Mouse (Mus musculus) layer of hippocampus, postnatal 10 days (tissue): Measurements from ENCODE around the gene Sall2. TPM values are rescaled to one million over a fixed set of nuclear protein-coding genes. Genes with fewer than 3 reads are reported as not detected.
A peak's percentile ranks its signal among the peaks of the same experiment; 100 is the strongest.
"Not testable (repeated sequence)": the region's sequence is repeated elsewhere in the genome, so short reads cannot be mapped to it uniquely, and the experiment has no call there.

Experiments
- DNase-seq, 2 experiments: peaks; one replicate each; pipeline ENCODE4 v3.0.0; 2021; ENCODE audit warnings: low spot score in 2 of 2
- long read RNA-seq: library from polyadenylated mRNA; stranded (forward); transcript quantifications from one replicate; pipeline ENCODE4 v2.0.0, GENCODE M21; 2023
- total RNA-seq, 2 experiments: library from RNA; stranded (reverse); gene quantifications; 2 replicates each; pipeline ENCODE4 v1.2.3; 2021

Sall2 gene
- 10 to 100 TPM; 45.0 to 47.0 TPM for total RNA-seq
- long read RNA-seq, full-length matches to known transcripts = 3 of 67 reads
- long read RNA-seq, partial matches to known transcripts = 0 of 67 reads
- long read RNA-seq, other reads (novel, unspliced or antisense) = 64 of 67 reads

- peak in 1 of 2 experiments; percentile 35 for DNase-seq
Observed at GRCm38 (mm10) chr14:52327910-52328812, at the start of gene Sall2. TSS of gene Sall2 (minus strand) at chr14:52328762.

- no peak for DNase-seq
Observed at GRCm38 (mm10) chr14:52368741-52369140, 40.2 kb upstream of the Sall2 start.

GRCm38 (mm10) chr14:52356308-52356707 lies 27.7 kb upstream of the Sall2 start, which contains the start of gene Olfr1513:
TSS of gene Olfr1513 (minus strand) at chr14:52356408.
- DNase-seq = no peak

GRCm38 (mm10) chr14:52339512-52339852 lies 10.9 kb upstream of the Sall2 start:
- DNase-seq = no peak

- peak; percentile 61 to 68 for DNase-seq
Observed at GRCm38 (mm10) chr14:52338751-52339511, 10.4 kb upstream of the Sall2 start.

GRCm38 (mm10) chr14:52332171-52332570 lies 3.6 kb upstream of the Sall2 start:
- DNase-seq = no peak

- DNase-seq = no peak
Observed at GRCm38 (mm10) chr14:52331069-52331750, 2.6 kb upstream of the Sall2 start.

- no peak for DNase-seq
Observed at GRCm38 (mm10) chr14:52327375-52327901, 1.1 kb downstream of the Sall2 start.

- DNase-seq = peak; percentile 25 to 30
Observed at GRCm38 (mm10) chr14:52325890-52326289, 2.7 kb downstream of the Sall2 start.

GRCm38 (mm10) chr14:52319361-52319760 lies 9.2 kb downstream of the Sall2 start:
- DNase-seq = no peak

GRCm38 (mm10) chr14:52316441-52317225 lies 11.9 kb downstream of the Sall2 start:
- peak in 1 of 2 experiments; percentile 45 for DNase-seq

GRCm38 (mm10) chr14:52315792-52316440 lies 12.6 kb downstream of the Sall2 start:
- peak; percentile 74 to 83 for DNase-seq

- peak; percentile 17 to 31 for DNase-seq
Observed at GRCm38 (mm10) chr14:52315283-52315780, 13.2 kb downstream of the Sall2 start.

- no peak for DNase-seq
Observed at GRCm38 (mm10) chr14:52314808-52315150, 13.8 kb downstream of the Sall2 start.

- peak in 1 of 2 experiments; percentile 41 for DNase-seq
Observed at GRCm38 (mm10) chr14:52313931-52314807, 14.4 kb downstream of the Sall2 start.

GRCm38 (mm10) chr14:52310906-52311305 lies 17.7 kb downstream of the Sall2 start:
- DNase-seq = no peak

GRCm38 (mm10) chr14:52310343-52310742 lies 18.2 kb downstream of the Sall2 start:
- DNase-seq = not testable (repeated sequence)

GRCm38 (mm10) chr14:52306100-52306499 lies 22.5 kb downstream of the Sall2 start:
- no peak for DNase-seq
